Comparison of ENCODE assay signal across 12 mouse cellular contexts in the genomic region with DNA sequence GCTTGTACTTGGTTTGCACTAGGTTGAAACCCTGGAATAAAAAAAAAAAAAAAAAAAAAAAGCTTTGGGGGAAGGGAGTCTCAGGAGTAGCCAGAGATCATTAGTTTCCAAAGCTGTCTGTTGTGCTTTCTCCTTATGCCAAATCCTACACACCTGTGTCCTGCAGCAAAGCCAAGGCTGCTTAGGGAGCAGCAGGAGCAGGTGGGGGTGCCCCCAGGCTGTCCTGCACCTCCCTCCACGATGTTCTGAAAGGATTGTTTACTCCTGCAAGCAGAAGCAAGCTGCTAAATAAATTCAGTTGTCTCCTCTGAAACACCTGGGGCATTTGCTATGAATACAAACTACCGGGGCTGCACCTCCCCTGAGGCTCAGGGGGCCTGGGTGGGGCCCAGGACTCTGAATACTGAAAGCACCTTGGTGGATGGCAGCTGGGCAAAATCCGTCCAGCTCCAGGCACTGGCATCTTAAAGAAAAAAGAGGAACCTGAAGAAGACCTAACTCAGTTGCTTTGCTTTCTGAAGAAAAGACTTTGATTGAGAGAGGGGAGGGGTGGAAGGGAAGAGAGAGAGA.
DNase-seq lines count a peak whose midpoint lies in the region; ATAC-seq and TF ChIP-seq lines count a peak whose summit lies in the region.
"Had no signal": no experiment of that assay in that cellular context is flagged by ENCODE, and none has a peak within 500 bp of the region (broad histone marks: within the 10 kb centered on the region; RNA-seq: fewer than 3 reads in every experiment).

No protein-coding gene starts in this region.

- no peaks in the 10 kb centered on the region for H3K27me3 ChIP-seq in cerebellum, adult 2 months (ENCODE audit: control insufficient read depth, insufficient read depth, low read length)
- H3K27me3 ChIP-seq in forebrain, embryonic 15.5 days, result no peaks in the 10 kb centered on the region
- H3K27me3 ChIP-seq in midbrain, embryonic 16.5 days (ENCODE audit: control insufficient read depth, insufficient read depth, low read depth, low read length), result no peaks in the 10 kb centered on the region
- H3K27me3 ChIP-seq: heart, embryonic 15.5 days; Patski had no signal

- H3K4me2 ChIP-seq in forebrain, embryonic 15.5 days (replicated peaks), result no peak overlapping the region
- no peak overlapping the region for H3K4me2 ChIP-seq in midbrain, embryonic 16.5 days (ENCODE audit: low read length)
- H3K4me2 ChIP-seq: heart, embryonic 15.5 days had no signal

- no peak for ATAC-seq in forebrain, embryonic 15.5 days (replicated peaks)
- no peak for ATAC-seq in midbrain, embryonic 16.5 days
- ATAC-seq: Patski had no signal

- intact Hi-C loops in left cerebral cortex, postnatal 25 days (cut with DNase I), result no loop called here

- no peak overlapping the region for H3K4me3 ChIP-seq in cerebellum, adult 2 months (replicated peaks; ENCODE audit: insufficient read depth, low read depth, low read length)
- no peak overlapping the region for H3K4me3 ChIP-seq in forebrain, embryonic 15.5 days
- no peak overlapping the region for H3K4me3 ChIP-seq in midbrain, embryonic 16.5 days (ENCODE audit: low read depth, low read length)
- H3K4me3 ChIP-seq: heart, embryonic 15.5 days had no signal

- peak; percentile 18 for DNase-seq in embryo, embryonic 11 days
- no peak for DNase-seq in embryo, embryonic 10 days (ENCODE audit: low spot score)
- DNase-seq in cerebellum, adult 2 months, result peak; percentile 32 to 55
- no peak for DNase-seq in urinary bladder, postnatal 4 days (ENCODE audit: low spot score in 2 of 2)
- no peak for DNase-seq in left cerebral cortex, postnatal 25 days (ENCODE audit: low spot score in 2 of 2)
- DNase-seq in lung, postnatal 25 days (ENCODE audit: low spot score), result no peak
- DNase-seq: kidney, postnatal 36 days; lung, postnatal 14 days had no signal

- peaks cover 17% of the 10 kb centered on the region for H3K4me1 ChIP-seq in cerebellum, adult 2 months (ENCODE audit: control insufficient read depth, insufficient read depth, low read length)
- H3K4me1 ChIP-seq in forebrain, embryonic 15.5 days, result peaks cover 20% of the 10 kb centered on the region
- peaks cover 18% of the 10 kb centered on the region for H3K4me1 ChIP-seq in midbrain, embryonic 16.5 days (ENCODE audit: control insufficient read depth, insufficient read depth, low read length)
- H3K4me1 ChIP-seq: heart, embryonic 15.5 days had no signal

- no peak overlapping the region for H3K27ac ChIP-seq in cerebellum, adult 2 months (ENCODE audit: insufficient read depth, low read length)
- H3K27ac ChIP-seq in forebrain, embryonic 15.5 days (replicated peaks), result peak overlapping the region; percentile 66
- H3K27ac ChIP-seq in midbrain, embryonic 16.5 days (ENCODE audit: low read length), result peak overlapping the region; percentile 61
- H3K27ac ChIP-seq: heart, embryonic 15.5 days had no signal

- H3K9ac ChIP-seq in forebrain, embryonic 15.5 days (replicated peaks), result no peak overlapping the region
- no peak overlapping the region for H3K9ac ChIP-seq in midbrain, embryonic 16.5 days (ENCODE audit: low read depth, low read length)
- H3K9ac ChIP-seq: heart, embryonic 15.5 days had no signal

- no peak for TF ChIP-seq POLR2A in cerebellum, adult 2 months (IDR thresholded peaks at IDR 0.05; ENCODE audit: borderline replicate concordance, insufficient read depth, low read length)

- H3K36me3 ChIP-seq in forebrain, embryonic 15.5 days, result no peaks in the 10 kb centered on the region
- H3K36me3 ChIP-seq in midbrain, embryonic 16.5 days (ENCODE audit: control insufficient read depth, insufficient read depth, low read length), result no peaks in the 10 kb centered on the region
- H3K36me3 ChIP-seq: heart, embryonic 15.5 days had no signal

- 21% methylated on average over 3 of the region's 3 CpGs for WGBS in cerebellum, adult 2 months
- WGBS in forebrain, embryonic 15.5 days, result 4% methylated on average over 3 of the region's 3 CpGs
- WGBS in midbrain, embryonic 16.5 days, result 8% methylated on average over 3 of the region's 3 CpGs

- no peaks in the 10 kb centered on the region for H3K9me3 ChIP-seq in forebrain, embryonic 15.5 days
- H3K9me3 ChIP-seq in midbrain, embryonic 16.5 days (replicated peaks; ENCODE audit: control insufficient read depth, low read length, poor library complexity, severe bottlenecking), result no peaks in the 10 kb centered on the region
- H3K9me3 ChIP-seq: heart, embryonic 15.5 days had no signal

- TF ChIP-seq CTCF in cerebellum, adult 2 months (IDR thresholded peaks at IDR 0.05; ENCODE audit: borderline replicate concordance, insufficient read depth, low read depth, low read length), result no peak

Comparison
In these comparisons a context has a peak if more than half of its experiments do, and no peak if none do; other contexts are left out.
1. DNase-seq: peak in embryo, embryonic 11 days (single experiment) and cerebellum, adult 2 months (2 of 2); none in embryo, embryonic 10 days (single experiment), urinary bladder, postnatal 4 days (0 of 2), left cerebral cortex, postnatal 25 days (0 of 2) and lung, postnatal 25 days (single experiment).